Mouse (Mus musculus) thymus, postnatal 36 days (tissue): Measurements from ENCODE around the gene Scgb1a1.
A peak's percentile ranks its signal among the peaks of the same experiment; 100 is the strongest.

Source experiments
- DNase-seq, 2 experiments: peaks; one replicate each; pipeline ENCODE4 v3.0.0; 2022; ENCODE audit warnings: mixed read lengths in 2 of 2

Scgb1a1 gene

DNA sequence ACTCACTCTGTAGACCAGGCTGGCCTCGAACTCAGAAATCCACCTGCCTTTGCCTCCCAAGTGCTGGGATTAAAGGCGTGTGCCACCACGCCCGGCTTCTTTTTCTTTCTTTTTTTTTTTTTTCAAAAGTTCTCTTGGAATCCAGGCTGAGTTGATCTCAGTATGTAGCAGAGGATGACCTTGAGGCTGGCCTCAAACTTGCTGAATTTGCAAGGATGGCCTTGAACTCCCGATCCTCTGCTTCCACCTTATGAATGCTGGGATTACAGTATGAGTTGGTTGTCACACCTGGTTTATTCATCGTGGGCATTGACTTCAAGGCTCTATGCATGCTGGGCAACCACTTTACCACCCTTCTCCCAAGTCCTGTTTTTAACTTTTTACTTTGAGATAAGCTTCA, 47.1 kb downstream of the Scgb1a1 start:
- no peak for DNase-seq

DNA sequence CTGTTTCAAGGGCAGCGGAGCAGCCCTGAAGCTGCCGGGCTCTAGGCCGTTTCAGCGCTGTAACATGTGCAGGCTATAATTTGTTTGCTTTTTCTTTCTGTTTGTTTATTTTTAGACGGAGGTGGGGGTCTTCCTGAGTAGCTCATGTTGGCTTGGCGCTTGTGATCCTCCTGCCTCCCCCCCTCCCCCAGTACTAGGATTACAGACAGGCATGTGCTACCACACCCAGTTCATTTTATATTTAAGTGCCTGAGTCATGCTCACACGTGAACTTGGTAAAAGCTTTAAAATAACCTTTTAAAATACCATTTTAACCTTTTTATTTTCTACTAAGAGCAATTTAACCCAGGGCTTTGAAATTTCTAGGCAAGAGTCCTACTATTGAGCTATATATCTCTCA, 47.8 kb downstream of the Scgb1a1 start:
- DNase-seq: no peak

DNA sequence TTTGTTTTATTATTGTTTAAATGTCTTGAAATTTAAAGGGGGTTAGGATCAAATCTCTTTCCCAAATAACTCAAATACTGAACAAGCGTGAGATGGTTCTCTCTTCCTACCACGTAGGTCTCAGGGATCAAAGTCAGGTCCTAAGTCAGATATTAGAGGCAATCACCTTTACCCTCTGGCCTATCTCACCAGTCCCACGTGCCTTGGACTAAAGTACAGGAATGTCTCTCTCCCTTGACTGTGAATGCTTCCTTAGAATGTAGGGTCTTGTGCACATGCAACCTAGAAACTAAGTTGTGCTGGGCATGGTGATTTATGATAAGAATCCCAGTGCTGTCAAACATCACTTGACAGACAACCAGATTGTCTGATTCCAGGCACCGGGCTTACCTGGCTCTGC, 48.5 kb downstream of the Scgb1a1 start:
- no peak for DNase-seq

DNA sequence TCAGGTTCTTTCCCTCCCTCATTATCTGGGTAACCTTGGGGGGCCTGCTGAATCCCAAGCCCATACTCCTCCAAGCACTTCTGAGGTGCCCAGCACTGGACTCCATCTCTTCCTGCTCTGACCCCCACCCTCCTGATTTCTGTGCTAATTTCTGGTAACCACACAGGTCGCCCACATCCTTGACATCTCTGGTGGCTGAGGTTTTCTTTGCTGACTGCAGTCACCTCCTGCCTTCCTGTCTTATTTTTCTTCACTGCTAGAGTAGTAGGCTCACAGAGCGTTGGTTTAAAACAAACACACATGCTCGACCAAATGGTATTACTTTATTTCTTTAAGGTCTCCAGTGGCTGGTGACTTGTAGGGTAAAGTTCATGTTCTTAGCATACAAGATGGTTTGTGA, 49.6 kb downstream of the Scgb1a1 start:
- DNase-seq: peak; percentile 36 to 54

DNA sequence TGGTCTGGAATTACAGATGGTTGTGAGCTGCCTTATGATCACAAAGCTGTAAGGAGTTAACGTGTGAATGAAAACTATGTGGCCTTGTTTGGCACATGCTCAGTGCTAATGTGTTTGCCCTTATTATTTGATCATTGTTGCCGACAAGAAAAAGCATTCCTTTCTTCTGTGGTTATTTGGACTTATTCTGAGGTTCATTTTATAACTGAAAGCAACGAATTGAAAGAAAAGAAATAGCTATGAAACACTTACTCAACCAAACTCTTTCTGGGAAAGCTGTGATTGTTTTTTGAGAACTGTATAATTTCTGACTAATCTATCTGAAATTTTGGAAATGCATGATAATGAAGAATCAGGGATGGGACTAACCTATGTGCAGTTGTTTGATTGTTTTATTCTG, 52.7 kb downstream of the Scgb1a1 start:
- DNase-seq: no peak

DNA sequence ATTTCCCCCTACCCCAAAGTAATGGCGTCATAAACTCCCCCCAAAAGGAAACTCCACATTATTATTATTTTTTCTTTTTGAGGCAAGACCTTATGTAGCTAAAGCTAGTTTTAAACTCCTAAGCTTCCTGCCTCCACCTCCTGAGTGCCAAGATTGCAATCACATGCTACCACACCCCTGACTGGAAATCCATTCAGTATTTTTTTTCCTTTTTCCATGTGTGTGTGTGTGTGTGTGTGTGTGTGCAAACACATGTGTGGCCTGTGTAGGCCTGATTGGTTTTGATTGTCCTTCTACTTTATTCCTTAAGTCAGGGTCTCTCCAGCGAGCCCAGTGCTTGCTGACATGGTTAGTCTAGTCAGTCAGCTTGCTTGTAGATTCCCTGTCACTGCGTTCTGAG, 53.3 kb downstream of the Scgb1a1 start:
- no peak for DNase-seq
